Mouse (Mus musculus) layer of hippocampus, adult 9-10 months (tissue): ENCODE results near the gene Retnla.
"Not testable (repeated sequence)": the region's sequence is repeated elsewhere in the genome, so short reads cannot be mapped to it uniquely, and the experiment has no call there.

Experiments
- DNase-seq: peaks from one replicate; pipeline ENCODE4 v3.0.0; 2022; ENCODE audit warnings: low spot score

Gene Retnla

DNA sequence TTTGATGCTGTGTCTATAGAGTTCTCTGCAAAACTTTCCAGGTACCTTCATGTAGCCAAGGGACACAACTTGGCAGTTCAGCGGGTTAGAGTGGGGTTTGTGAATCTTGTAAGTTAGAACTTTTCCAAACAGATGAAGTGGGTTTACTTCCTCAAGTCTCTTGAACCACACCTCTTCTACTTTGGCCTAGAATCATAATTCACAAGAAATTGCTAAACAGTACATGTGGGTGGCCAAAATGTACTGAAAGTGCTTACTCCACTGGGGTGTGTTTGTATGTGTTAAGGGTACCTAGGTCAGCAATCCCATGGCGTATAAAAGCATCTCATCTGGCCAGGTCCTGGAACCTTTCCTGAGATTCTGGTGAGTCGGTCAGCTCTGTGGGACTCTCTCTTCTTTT lies at the start of gene Retnla:
Gene Retnla, plus strand, starts transcription at position 286 of the 400 bp plus-strand sequence.
- no peak for DNase-seq

DNA sequence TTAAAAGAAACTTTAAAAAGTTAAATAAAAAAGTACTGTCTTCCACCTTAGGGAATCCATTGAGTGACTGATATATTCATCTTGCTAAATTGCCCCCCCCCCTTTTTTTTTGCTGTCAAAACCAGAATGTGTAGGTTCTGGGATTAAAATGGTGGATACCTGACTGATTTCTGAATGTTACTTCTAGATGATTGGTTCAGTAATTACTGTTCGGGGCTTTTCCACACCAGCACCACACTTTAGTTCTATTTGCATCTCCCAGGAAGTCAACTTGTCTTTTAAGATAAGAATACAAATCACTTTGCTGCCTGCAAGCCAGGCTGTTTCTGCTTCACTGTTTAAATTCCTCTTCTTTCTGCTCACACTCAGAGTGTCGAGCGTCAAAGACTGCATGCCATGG lies 44.1 kb upstream of the Retnla start:
- no peak for DNase-seq

DNA sequence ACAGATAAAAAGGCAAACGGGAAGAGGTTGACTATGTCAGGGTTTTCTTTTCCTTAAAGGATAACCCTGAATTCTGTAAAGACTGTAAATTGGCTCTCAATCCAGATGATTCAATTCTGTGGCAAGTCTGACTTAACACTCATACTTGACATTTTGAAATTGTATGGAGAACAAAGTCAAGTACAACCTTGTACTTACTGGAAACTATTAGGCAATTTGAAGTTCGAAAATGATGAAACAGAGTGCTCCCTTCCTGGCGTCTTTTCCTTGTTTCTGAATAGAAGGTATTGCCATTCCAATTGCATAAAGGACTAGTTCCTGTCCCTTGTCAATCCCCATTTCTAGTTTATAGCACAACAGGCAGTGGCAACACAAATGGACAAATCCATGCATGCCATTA lies 42.9 kb upstream of the Retnla start:
- DNase-seq: no peak

DNA sequence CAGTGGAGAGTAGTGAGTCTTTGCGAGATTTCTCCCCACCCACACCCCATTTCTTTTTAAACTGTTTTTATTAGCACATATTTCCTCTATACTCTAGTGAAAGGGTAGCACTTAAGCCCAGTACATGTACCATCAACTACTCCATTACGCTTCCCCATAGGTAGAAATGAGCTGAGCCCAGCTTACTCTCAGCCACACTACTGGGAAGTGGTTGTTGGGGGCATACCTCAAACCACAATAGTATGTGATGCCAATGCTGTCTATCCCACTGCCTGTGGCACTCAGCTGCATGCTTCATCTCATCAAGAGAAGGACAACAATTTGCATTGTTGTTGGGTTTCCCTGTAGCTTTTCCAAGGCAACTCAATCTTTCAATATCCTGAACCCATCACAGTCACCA lies 41.4 kb upstream of the Retnla start:
- no peak for DNase-seq

DNA sequence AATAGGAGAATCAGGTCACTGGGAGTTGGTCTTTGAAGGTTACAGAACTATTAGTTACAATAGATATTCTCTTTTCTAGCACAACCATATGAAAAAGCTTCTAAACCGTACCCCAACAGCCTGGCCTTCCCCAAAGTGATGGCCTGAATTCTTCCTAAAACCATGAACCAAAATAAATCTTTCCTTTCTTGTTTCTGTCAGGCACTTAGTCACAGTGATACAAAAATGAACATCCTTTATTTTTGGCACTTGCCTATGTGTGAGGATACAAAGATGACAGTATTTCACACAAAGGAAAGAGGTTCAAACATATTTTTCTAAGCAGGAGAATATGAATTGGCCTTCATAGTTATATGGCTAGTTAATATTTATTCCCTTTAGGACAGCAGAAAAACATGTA lies 36.9 kb upstream of the Retnla start:
- DNase-seq: no peak

DNA sequence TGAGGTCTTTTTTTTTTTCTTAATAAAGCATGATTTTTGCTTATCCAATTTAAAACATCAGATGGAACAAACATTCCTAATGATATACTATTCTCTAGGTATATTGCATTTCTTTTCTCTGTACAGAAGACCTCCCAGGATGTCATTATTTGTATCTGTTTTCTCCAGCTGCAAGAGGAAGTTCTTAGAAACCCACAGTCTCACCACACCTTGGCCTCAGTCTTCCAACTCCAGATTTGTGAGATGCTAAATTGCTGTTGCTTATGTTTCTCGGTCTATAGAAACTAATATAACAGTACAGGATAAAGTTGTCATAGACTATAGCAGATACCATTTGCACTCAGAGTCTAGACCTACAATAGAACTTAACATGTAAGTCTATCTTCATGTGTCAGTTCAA lies 35.8 kb upstream of the Retnla start:
- no peak for DNase-seq

DNA sequence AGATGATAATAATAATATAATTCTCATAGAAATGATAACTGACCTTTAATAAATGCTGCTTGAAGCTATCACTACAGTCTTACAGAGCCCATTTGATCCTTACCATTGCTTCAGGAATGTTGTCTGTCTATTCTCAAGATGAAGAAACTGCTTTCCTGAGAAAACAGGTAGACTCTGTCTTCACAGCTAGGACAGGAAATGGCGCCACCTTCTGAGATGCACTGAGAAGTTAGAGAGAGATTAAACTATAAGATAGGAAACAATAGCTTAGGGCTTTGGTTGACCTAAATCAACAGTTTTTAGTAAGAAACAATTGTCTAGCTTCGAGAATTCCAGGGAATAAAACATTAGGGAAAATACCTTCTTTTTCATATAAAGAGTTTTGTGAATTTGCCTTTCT lies 33.0 kb upstream of the Retnla start:
- DNase-seq: no peak

DNA sequence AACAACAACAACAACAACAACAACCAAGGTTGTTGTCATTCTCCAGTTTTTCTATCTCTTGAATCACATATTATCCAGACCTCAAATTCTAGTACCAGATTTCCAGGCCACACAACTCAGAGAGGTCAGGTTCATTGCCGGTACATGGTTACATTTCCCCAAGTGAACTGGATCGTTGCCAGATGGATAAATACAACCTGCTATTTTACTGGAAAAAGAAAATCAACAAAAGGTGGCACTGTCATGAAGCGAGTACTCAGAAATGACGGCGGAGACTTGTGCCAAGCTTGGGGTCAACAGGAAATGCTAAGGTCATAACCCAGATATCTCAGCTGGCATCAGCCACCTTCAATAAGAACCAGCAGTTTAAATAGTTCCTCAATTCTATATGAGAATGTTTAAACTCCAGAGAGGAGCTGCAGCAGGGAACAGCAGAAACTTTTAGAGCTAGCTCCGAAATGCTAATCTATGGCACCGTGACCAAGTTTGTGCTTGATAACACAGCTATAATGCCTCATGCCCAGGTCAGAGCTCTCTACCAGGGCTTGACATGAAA lies 30.4 kb upstream of the Retnla start:
- no peak for DNase-seq

DNA sequence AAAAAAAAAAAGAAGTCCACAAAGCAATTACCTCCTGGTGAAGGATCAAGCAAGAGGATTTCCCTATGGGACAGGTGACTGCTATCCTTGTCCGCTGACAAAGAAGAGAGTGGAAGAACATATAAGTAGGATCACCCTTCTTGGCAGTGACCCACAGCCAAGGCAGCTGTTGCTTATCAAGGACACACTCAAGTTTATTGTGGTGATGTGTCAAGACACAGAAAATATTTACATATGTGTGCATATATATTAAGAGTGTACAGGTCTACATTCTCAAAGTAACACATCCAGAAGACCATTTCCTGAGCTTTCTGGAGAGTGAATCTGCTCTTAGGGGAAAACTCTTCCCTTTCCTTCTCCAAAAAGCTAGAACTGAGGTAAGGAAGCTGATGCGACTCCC lies 25.7 kb upstream of the Retnla start, which contains the start of gene Retnlb:
Gene Retnlb, plus strand, starts transcription at position 162 of the 400 bp plus-strand sequence.
- no peak for DNase-seq

DNA sequence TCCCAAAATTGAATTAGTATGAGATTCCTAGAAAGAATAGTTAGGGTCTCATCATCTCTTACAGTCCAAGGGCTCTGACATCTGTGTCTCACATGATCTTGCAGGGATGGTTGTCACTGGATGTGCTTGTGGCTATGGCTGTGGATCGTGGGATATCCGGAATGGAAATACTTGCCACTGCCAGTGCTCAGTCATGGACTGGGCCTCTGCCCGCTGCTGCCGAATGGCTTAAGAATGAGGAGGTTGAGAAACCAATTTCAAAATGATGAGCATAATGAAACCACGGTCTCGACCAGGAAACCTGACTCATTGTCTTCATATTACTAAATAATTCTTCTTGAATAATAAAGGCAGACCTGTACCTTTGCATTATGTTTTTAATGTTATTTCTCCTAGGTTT lies 23.8 kb upstream of the Retnla start:
- DNase-seq: no peak

DNA sequence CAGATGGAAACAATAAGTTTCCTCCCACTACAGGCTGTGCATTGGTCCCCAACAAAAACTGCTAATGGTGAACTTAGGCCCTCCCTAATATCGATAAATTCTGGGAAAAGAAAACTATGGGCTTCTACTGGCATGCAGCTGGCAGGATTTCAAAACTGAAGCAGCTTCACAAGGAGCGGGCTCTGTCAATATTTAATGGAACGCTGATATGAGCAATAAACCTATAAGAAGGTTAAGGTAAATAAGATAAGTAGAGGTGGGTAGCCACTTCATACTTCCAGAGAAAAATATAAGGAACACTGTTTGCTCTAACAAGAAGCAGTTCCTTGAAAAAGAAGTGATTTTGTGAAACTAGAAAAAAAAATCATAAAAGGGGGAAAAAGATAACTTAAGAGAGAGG lies 15.9 kb upstream of the Retnla start:
- no peak for DNase-seq

DNA sequence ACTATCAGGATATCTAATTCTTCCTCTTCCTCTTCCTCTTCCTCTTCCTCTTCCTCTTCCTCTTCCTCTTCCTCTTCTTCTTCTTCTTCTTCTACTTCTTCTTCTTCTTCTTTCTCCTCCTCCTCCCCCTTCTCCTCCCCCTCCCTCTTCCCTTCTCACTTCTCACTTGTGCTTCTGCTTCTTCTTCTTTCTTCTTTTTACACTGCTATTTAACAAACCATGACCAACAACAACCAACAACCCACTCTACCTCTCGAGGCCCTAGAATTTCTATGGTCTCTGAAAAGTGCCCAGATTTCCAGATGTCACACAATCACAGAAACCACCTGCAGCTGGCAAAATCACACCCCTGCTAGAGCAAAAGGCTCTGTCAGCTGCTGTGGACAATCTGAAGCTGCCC lies 14.7 kb upstream of the Retnla start:
- DNase-seq: no peak

DNA sequence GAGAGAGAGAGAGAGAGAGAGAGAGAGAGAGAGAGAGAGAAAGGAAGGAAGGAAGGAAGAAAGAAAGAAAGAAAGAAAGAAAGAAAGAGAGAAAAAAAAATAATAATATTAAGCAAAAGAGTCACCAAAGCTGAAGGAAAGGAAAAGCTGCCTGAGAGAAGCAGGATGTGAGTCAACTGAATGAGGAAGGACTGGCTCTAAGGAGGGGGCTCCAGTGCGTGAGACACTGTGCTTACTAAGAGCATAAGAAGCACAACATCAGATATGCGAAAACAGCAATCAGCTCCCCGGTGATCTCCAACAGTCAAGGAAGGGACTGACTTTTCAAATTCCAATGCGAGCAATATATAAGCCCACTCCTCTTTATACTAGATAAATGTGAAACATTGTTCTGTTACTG lies 13.3 kb upstream of the Retnla start:
- no peak for DNase-seq

DNA sequence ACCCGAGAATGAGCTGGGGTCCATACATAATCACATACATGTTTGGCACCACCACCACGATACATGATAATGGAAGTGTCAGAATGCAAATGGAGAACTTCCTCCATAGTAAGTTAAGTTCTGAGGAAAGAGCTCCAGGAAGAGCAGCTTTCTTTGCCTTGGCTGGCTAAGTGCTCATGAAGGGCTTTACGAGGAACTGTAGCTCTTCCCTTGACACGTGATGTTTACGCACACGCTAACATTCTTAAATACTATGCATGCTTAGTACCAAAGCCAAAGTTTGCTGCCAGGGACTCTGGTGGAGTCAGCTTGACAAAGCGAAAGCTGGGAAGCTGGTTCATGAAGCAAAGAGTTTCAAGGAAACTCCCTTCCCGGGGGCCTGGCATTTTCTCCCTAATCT lies 10.3 kb upstream of the Retnla start:
- DNase-seq: no peak

DNA sequence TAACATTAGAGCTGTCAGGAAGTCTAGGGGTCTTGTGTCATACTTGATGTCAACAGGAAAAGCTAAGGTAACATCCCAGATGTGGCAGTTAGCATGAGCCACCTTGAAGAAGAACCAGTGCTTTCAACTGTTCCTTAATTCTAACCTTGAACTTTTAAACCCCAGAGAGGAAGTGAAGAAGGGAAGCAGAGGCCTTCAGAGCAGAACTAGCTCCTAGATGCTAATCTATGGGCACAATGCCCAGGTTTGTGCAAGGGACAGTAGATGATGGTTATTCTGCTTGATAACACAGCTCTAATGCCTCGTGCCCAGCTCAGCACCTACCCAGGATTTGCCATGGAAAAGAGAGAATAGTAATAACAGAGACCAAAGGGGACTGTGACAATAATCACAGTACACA lies 8.7 kb upstream of the Retnla start:
- DNase-seq: not testable (repeated sequence)

DNA sequence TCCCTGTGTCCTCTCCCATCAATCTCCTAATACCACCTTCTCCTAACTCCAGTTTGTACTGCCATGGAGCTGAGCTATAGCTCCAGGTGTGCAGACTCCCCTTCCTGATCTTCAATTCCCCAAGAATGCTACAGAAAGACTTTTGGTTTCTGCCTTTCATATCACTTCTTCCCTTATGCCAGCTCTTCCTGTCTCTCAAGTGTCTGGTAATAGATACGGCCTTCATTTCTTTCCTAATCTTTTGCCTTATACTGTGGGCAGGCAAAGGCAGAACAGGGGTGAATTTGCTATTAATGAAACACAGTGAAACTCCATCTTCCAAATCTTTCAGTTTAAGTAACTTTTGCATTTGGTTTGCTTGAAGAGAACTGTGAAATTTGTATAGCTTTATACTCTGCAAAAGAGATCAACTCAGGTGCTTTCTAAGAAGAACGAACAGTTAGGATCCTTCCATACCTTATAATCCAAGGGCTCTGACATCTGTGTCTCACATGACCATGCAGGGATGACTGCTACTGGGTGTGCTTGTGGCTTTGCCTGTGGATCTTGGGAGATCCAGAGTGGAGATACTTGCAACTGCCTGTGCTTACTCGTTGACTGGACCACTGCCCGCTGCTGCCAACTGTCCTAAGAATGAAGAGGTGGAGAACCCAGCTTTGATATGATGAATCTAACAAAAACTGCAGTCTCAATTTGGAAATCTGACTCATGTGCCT lies 1.5 kb downstream of the Retnla start:
- no peak for DNase-seq

DNA sequence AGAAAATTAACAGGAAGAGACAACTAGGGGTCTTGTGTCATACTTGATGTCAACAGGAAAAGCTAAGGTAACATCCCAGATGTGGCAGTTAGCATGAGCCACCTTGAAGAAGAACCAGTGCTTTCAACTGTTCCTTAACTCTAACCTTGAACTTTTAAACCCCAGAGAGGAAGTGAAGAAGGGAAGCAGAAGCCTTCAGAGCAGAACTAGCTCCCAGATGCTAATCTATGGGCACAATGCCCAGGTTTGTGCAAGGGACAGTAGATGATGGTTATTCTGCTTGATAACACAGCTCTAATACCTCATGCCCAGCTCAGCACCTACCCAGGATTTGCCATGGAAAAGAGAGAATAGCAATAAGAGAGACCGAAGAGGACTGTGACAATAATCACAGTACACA lies 22.7 kb downstream of the Retnla start:
- DNase-seq: not testable (repeated sequence)

DNA sequence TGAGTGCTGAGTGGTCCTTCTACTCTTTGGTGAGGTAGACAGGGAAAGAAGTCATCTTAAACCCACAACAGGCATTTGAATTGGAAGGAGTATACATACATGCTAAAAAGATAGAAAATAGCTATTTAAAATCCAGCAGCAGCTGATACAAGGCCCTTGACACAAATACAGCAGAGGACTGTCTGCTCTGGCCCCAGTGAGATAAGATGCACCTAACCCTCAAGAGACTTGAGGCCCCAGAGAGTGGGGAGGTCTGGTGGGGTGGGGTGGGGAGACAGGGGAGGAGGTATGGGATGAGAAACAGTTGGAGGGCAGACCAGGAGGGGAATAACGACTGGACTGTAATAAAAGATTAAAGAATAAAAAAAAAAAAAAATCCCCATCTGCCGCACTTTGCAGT lies 25.3 kb downstream of the Retnla start:
- no peak for DNase-seq

DNA sequence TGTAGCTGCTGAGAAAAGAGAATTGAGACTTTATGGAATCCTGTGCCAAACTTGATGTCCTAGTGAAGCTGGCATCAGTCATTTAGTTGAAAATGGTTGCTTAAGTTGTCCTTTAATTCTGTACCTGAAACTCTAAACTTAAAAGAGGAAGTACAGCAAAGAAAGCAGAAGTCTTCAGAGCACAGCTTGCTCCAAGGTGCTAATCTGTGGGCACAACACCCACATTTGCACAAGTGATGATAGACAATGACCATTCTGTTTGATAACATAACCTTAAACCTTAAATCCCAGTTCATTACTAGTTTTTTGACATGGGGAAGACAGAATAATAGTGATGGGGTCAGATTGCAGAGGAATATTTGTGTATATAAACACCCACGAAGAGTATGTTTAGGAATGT lies 26.3 kb downstream of the Retnla start:
- no peak for DNase-seq

DNA sequence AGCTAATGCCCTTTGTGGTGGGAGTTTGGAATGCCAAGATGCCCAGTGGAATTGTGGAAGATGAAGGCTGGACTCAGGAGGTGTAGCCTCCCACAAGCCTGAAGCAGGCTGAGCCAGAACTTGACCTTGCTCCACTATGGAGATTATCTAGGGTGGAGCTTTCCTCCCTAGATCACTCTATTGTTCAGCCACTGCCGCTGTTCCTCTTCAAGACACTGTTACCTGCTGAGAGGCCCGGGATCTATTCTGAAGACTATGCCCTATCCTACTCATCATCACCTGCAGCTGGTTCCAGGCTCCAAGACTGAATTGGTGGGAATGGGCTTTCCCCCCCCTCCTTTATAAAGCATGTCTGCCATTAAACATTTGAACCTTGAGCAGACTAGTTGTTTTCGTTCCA lies 27.3 kb downstream of the Retnla start:
- DNase-seq: no peak

DNA sequence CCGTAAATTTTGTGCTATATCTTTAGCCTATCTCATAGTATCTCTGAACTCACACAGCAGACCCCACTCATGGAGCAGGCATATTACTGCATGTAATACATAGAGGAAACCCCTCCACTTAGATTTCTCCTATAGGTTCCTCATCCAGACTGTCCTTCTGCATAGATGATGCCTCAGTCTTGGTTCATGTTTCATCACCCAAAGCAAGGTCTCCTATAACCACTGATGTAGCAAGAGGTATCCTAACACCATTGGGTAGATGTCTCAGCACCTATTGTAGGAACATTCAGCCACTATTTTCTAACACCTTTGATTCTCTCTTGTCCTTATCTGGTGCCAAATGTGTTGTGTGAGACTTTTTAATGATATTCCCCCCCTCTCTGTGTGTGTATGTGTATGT lies 29.4 kb downstream of the Retnla start:
- no peak for DNase-seq

DNA sequence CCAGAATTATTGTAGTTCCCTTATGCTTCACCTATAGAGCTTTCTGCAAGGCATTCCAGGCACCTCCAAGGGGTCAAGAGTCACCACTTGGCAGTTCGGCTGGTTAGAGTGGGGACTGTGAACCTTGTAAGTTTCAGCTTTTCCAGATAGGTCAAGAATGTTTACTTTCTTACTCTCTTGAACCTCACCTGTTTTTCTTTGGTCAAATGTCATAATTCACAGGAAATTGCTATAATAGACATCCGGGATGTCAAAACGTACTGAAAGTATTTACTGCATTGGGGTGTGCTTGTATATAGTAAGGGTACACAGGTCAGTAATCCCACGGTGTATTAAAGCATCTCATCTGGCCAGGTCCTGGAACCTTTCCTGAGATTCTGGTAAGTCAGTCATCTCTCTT lies 30.0 kb downstream of the Retnla start, which contains the start of gene Retnlg:
Gene Retnlg, plus strand, starts transcription at position 301 of the 400 bp plus-strand sequence.
- DNase-seq: no peak

DNA sequence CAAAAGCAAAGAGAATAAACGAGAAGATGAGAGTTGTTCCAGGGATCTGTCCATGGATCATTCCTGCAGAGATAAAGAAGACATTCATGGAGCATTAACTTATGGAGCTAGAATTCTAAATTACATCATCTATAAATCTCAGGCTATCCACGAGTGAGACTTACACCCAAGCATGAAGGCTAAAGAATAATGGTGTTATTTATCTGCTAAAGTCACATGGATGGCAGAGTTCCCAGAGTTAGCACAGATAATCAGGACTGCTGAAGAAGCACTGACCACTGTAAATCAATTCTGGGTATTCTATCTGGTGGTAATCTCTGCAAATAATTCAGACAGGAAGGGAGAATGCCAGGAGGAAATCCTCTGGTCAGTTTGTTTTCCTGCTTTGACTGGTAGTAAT lies 48.4 kb downstream of the Retnla start:
- DNase-seq: no peak
